Mouse (Mus musculus): Measurements from ENCODE around the gene Mogat2.

Mogat2 gene

GRCm38 (mm10) chr7:99238417-99238816, at the start of gene Mogat2:
Gene Mogat2 (minus strand): TSS chr7:99238619.
- DNase-seq: no peak

DNA sequence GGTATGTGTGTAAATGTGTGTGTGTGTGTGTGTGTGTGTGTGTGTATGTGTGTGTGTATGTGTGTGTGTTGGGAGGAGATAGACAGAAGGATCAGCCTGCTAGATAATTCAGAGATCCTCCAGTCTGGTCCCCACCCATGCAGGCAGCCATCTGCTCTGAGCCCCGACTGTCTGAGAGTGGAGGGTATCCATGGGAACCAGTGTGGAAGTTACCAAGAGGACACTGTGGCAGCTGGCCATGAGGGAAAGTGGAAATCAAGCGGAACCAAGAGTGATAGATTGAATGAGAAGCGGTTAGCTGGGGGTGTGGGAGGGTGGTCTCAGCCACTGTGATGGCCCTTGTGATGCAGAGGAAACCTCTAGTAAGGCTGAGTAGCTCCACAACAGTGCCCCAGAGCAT, 48.9 kb upstream of the Mogat2 start:
- DNase-seq: no peak

DNA sequence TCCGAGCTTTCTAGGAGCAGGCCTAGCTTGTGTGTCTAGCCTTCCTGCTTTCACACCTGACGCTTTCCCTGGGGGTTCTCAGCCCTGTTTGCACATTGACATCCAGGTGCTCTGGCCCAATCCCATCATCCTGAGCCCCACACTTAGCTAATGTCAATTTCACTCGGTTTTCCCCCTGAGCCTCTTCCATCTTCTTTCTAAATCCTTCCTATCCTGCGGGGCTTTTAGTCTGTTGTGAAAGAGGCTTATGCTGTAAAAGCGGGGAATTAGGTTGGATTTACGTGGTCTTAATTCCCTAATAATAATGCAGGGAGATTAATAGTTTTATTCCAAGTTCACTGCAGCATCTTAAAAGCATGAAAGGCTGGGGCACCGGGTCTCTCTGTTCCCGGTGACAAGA, 41.2 kb upstream of the Mogat2 start:
- no peak for DNase-seq

DNA sequence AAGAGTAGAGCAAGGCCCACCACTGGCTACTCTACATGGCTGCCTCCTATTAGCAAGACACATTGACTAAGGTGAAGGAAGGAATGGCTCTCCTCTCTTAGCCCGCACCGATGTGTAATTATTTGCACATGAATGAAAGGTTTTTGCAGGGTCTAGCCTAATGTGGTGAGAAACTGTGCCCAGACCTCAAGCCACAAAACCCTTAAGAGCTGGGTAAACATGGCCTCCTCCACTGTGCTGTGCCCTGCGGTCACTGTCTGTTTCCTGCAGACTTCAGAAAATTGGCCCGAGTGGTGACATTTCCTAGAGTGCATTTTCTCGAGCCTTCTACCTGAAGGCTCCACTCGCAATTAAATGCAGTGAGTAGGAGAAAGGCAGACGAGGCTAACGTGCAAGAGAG, 39.9 kb upstream of the Mogat2 start:
- DNase-seq: no peak

DNA sequence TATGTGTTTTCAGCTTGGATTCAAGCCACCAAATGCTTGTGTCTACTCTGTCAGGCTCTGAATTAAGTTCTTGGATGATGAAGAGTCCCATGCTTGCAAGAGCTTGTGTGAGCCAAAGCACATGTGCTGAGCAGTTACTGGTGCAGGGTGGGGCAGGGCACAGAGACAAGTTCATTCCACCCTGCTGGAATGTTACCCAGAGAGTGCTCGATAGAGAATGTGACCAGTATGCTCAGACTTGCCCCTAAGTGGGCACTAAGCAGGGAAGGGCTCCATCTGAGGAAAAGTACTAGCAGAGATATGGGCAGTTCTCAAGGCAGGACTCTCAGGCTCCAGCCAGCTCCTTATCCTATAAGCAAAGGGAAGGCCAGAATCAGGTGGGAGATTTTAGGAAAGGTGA, 38.3 kb upstream of the Mogat2 start:
- DNase-seq: peak in 1 of 2 experiments; percentile 45

DNA sequence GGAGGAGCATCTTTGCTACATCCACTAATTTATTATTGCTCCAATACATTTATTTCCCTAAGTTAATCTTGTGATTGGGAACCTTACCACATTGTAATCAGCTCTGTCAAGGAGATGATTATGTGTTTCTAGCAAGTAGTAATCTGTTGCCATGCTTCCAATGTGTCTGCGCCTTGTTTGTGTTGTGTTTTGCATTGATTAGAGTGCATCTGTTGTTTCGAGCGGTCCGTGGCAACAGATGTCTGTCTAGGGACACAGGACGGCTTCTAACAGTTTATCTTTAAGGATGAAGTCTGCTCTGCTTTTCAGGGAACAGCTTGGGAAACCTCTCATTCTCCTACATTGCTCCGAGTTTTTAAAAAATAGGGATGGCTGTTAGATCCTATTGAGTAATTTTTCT, 36.7 kb upstream of the Mogat2 start:
- no peak for DNase-seq

GRCm38 (mm10) chr7:99271630-99272029, 33.2 kb upstream of the Mogat2 start:
- no peak for DNase-seq

DNA sequence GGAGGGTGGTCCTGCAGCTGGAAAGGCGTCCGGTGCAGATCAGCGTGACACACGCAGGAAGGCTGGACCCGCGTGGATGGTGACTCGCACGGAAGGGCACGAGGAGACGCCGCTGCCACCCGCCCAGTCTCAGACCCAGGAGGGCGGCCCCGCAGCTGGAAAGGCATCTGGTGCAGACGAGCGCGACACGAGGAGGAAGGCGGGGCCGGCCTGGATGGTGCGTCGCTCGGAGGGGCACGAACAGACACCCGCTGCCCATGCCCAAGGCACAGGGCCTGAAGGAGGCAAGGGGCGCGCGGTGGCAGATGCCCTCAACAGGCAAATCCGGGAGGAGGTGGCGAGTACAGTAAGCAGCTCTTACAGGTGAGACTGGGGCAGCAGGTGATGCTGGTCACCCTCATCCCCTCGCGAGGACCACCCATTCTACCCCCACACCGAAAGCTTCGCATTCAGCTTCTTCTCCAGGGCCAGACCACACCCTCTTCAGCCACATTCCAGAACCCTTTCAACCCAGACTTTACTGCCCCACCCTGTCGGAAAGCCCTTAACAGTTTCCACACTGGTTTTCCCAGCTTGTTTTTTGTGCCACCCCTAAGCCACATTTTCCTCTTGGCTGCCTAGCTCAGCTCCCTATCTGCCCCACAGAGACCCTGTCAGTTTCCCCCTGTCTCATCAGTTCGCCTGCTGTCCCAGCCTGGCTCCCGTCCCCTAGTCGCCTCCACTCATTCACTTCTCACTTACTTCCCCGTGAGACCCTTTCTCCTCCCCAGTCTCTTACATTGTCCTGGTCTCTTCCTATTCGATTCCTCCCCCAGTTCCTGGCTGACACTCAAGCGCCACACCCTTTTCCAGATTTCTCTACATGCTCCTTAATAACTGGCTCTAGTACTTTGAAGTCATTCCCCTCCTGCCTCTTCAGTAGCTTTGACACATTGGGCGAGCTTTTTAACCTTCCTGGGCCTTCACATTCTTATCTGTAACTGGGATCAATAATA, 30.8 kb upstream of the Mogat2 start:
- DNase-seq: peak in 1 of 2 experiments; percentile 54

GRCm38 (mm10) chr7:99268506-99268900, 30.1 kb upstream of the Mogat2 start:
- DNase-seq: no peak

- peak; percentile 72 to 81 for DNase-seq
These were observed 29.6 kb upstream of the Mogat2 start for GRCm38 (mm10) chr7:99267897-99268505.

DNA sequence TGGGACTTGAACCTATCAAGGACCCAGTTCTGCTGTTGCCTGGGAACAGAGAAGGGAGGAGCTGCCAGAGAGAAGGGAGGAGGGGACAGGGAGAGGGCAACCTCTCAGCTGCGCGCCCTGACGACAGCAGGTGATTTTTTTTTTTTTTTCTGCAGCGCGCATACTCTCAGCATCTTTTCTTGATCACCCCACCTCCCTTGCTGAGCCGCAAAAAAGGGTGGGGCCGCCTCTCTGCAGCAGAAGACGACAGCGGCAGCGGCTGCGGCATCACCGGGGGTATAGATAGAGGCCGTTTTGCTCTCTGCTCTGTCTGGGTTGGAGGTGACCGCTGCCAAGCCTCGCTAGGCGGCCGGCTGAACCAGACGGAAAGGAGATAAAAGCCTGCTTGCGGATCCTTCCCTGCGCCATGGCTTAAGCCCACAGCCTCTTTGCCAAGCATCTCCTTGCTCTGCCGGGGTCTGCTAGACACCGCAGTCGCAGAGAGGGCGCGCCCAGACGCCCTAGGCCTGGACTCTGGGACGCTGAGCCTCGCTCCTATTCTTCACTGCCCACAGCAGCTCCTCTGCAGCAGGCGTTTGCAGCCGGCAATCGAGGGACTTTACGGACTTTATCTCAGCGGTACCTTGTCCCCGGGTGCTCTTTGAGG, 29.0 kb upstream of the Mogat2 start, which contains the start of gene Map6:
Gene Map6, plus strand, starts transcription at position 197 of the 646 bp plus-strand sequence.
- DNase-seq: peak in 1 of 2 experiments; percentile 40

GRCm38 (mm10) chr7:99264597-99264996, 26.2 kb upstream of the Mogat2 start:
- no peak for DNase-seq

DNA sequence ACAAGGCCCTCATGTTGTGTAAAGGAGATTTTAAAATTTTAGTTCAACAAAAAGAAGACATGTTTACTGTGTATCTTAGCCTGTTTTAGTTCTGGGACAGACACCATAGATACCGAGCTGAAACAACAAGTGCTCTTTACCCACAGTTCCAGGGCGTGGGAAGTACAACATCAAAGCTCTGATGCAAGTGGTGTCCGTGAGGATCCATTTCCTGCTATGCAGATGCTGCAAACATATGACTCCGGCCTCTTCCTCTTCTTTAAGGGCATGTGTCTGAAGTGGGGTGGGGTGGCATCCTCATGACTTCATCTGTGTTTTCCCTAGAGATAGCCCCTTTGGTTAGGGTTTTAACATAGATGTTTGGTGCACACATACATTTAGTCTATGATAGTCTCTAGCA, 25.1 kb upstream of the Mogat2 start:
- DNase-seq: peak in 1 of 2 experiments; percentile 32

- no peak for DNase-seq
These were observed 23.5 kb upstream of the Mogat2 start for GRCm38 (mm10) chr7:99261900-99262299.

GRCm38 (mm10) chr7:99255006-99255405, 16.6 kb upstream of the Mogat2 start:
- peak; percentile 35 to 47 for DNase-seq

GRCm38 (mm10) chr7:99250386-99250785, 12.0 kb upstream of the Mogat2 start:
- DNase-seq: peak in 1 of 2 experiments; percentile 4

GRCm38 (mm10) chr7:99249582-99249911, 11.1 kb upstream of the Mogat2 start:
- DNase-seq: peak in 1 of 2 experiments; percentile 59

GRCm38 (mm10) chr7:99248906-99249581, 10.6 kb upstream of the Mogat2 start:
- no peak for DNase-seq

GRCm38 (mm10) chr7:99248157-99248742, 9.8 kb upstream of the Mogat2 start:
- no peak for DNase-seq

DNA sequence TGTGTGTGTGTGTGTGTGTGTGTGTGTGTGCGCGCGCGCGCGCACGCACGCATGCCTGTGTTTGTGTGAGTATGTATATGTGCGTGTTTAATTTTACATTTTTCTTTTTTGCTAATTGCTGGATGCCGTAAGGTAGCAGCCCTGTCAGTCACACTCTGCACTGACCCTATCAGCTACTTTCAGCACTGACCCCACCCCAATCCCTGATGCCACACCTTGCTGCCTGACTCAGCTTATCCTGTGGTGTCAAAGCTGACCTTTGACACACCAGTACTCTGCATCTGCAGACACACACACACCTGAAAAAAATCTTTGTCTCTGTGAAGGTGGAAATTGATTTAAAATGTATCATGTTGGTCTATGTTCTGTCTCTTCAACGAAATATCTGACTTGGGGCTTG, 3.7 kb upstream of the Mogat2 start:
- DNase-seq: no peak

- no peak for DNase-seq
These were observed 1.3 kb downstream of the Mogat2 start for GRCm38 (mm10) chr7:99236888-99237660.

- no peak for DNase-seq
These were observed 2.8 kb downstream of the Mogat2 start for GRCm38 (mm10) chr7:99235657-99236056.

Measured in lung, postnatal 4 days (tissue).